Mouse (Mus musculus): ENCODE results near the gene Gbx1. TPM values are rescaled to one million over a fixed set of nuclear protein-coding genes. Genes with fewer than 3 reads are reported as not detected.

The Gbx1 gene
- total and polyA plus RNA-seq, 2 experiments from 2014 or later = not detected

DNA sequence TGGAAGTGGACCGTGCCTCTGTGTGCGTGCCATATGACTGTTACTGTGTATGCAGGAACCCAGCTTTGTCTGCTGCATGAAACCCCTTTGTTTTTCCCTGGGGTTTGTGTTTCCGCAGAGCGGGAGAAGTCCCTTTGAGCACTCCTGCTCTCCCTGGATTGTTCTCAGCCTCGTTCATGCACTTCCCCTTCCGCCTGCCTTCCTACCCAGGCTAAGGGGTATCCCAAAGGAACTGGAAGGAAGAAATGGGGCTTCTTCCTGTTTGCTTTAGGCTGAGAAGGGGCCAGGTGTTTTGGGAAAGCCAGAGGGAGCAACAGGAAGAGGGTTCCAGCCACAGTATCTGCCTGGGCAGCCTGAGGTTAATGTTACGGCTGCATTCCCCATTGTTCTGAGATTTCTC lies 71.4 kb downstream of the Gbx1 start:
- ATAC-seq (ENCODE audit: insufficient read depth, low read depth) (no peak), DNase-seq (ENCODE audit: low spot score) (no peak)
- Histone ChIP-seq H3K9me3 (replicated peaks; ENCODE audit: control insufficient read depth, low read length) (no peaks in the 10 kb centered on the region), H3K4me2 (ENCODE audit: low read depth, low read length) (peak overlapping the region; percentile 30; the same call in 1 of the 2 replicates), H3K9ac (replicated peaks; ENCODE audit: low read depth, low read length) (0 out of 2 replicates have a peak overlapping the region, but pooled peaks have one; percentile 20), H3K4me3 (ENCODE audit: low read depth, low read length) (no peak overlapping the region), H3K27ac (ENCODE audit: low read depth) (peak overlapping the region; percentile 73), H3K4me1 (ENCODE audit: control insufficient read depth, insufficient read depth) (peaks cover 15% of the 10 kb centered on the region), H3K36me3 (replicated peaks; ENCODE audit: control insufficient read depth, insufficient read depth, low read length) (0 out of 2 replicates have a peak, but pooled peaks cover 5% of the 10 kb centered on the region), H3K27me3 (ENCODE audit: control insufficient read depth, insufficient read depth, low read length) (no peaks in the 10 kb centered on the region)
- whole genome bisulfite sequencing = 63% methylated on average over 7 of the region's 7 CpGs
- TF ChIP-seq EP300 (IDR thresholded peaks at IDR 0.05; ENCODE audit: low read depth) (no peak), CTCF (IDR thresholded peaks at IDR 0.05; ENCODE audit: low read depth) (no peak)

DNA sequence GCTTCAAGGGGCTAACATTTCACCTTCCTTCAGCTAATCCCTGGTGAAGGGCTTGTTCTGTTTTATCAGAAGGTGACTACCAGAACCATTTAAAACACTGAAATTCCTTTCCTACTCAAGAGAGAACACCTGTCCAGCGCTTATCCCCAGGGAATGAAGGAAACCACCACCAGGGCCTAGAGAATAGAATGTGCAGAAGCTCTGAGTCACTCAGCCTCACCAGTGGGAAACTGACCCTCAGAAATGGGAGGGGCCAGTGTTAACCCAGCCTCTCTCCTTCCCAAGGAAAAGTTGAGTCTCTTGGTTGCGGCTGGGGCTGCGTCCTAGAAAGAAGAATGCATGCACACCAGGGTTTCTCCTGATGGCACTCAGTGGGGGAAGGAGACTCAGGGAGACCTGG lies 71.9 kb downstream of the Gbx1 start:
- no peak for DNase-seq (ENCODE audit: low spot score)
- Histone ChIP-seq H3K27ac (ENCODE audit: low read depth) (peak overlapping the region; percentile 73), H3K36me3 (replicated peaks; ENCODE audit: control insufficient read depth, insufficient read depth, low read length) (0 out of 2 replicates have a peak, but pooled peaks cover 5% of the 10 kb centered on the region), H3K9ac (replicated peaks; ENCODE audit: low read depth, low read length) (0 out of 2 replicates have a peak overlapping the region, but pooled peaks have one; percentile 20), H3K9me3 (replicated peaks; ENCODE audit: control insufficient read depth, low read length) (no peaks in the 10 kb centered on the region), H3K4me1 (ENCODE audit: control insufficient read depth, insufficient read depth) (peaks cover 15% of the 10 kb centered on the region), H3K27me3 (ENCODE audit: control insufficient read depth, insufficient read depth, low read length) (no peaks in the 10 kb centered on the region), H3K4me3 (ENCODE audit: low read depth, low read length) (no peak overlapping the region), H3K4me2 (ENCODE audit: low read depth, low read length) (peak overlapping the region; percentile 30; the same call in 1 of the 2 replicates)
- TF ChIP-seq EP300 (IDR thresholded peaks at IDR 0.05; ENCODE audit: low read depth) (no peak), CTCF (IDR thresholded peaks at IDR 0.05; ENCODE audit: low read depth) (no peak)
- 64% methylated on average over 3 of the region's 3 CpGs for WGBS
- ATAC-seq (ENCODE audit: insufficient read depth, low read depth) = no peak

DNA sequence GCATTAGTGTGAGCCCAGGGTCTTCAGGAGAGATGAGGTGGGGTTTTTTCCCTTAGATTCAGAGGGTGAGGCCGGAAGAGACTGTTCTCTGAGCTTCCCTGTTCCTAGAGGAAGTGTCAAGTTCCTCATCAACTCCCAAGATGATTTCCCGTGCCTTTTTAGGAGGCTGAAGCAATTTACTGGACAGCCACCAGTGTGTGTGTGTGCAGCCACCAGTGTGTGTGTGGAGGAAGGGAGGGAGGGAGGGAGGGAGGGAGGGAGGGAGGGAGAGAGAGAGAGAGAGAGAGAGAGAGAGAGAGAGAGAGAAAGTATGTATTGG lies 73.1 kb downstream of the Gbx1 start:
- Histone ChIP-seq H3K27me3 (ENCODE audit: control insufficient read depth, insufficient read depth, low read length) (no peaks in the 10 kb centered on the region), H3K9me3 (replicated peaks; ENCODE audit: control insufficient read depth, low read length) (no peaks in the 10 kb centered on the region), H3K27ac (ENCODE audit: low read depth) (peak overlapping the region; percentile 89; the same call in 1 of the 2 replicates), H3K4me1 (ENCODE audit: control insufficient read depth, insufficient read depth) (peaks cover 15% of the 10 kb centered on the region), H3K9ac (replicated peaks; ENCODE audit: low read depth, low read length) (no peak overlapping the region), H3K36me3 (replicated peaks; ENCODE audit: control insufficient read depth, insufficient read depth, low read length) (0 out of 2 replicates have a peak, but pooled peaks cover 5% of the 10 kb centered on the region), H3K4me3 (ENCODE audit: low read depth, low read length) (peak overlapping the region; percentile 81; the same call in 1 of the 2 replicates), H3K4me2 (ENCODE audit: low read depth, low read length) (peak overlapping the region; percentile 99)
- ATAC-seq (ENCODE audit: insufficient read depth, low read depth) = no peak
- DNase-seq (ENCODE audit: low spot score) = no peak
- 23% methylated on average over 2 of the region's 2 CpGs for WGBS
- TF ChIP-seq CTCF (IDR thresholded peaks at IDR 0.05; ENCODE audit: low read depth) (no peak), EP300 (IDR thresholded peaks at IDR 0.05; ENCODE audit: low read depth) (no peak)

DNA sequence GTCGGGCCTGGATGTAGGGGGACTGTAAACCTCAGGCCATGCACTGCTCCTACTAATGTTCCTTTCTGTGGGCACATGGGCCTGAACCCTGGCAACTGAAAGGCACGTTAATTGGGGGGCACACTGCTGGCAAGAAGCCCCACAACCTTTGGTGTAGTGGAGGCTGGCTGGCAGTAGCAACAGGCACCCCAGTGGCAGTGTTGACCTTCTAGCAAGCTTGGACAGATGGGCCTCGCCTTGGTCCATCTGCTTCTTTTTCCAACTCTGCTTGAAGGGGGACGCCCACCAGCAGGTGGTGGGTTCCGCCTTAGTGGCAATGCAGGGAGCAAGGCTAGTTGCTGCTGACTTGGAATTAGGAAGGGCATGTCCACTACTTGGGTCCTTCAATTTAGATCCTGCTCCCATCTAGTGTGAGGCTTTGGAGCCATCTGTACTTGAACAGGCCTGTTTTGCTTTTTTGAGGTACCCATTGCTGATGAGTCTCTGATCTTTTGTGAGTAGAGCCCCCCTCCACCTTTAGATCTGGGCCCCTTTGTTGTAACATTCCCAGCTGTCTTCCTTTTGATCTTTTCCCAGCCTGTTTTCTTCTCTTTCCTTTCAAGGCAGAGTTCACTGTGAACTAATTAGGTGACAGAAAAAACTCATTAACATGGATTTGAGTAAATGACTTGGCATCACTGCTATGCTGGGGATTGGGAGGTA lies 73.6 kb downstream of the Gbx1 start:
- WGBS = 38% methylated on average over 5 of the region's 5 CpGs
- no peak for DNase-seq (ENCODE audit: low spot score)
- Histone ChIP-seq H3K27ac (ENCODE audit: low read depth) (peak overlapping the region; percentile 89; the same call in 1 of the 2 replicates), H3K4me2 (ENCODE audit: low read depth, low read length) (peak overlapping the region; percentile 99), H3K9me3 (replicated peaks; ENCODE audit: control insufficient read depth, low read length) (no peaks in the 10 kb centered on the region), H3K27me3 (ENCODE audit: control insufficient read depth, insufficient read depth, low read length) (no peaks in the 10 kb centered on the region), H3K4me3 (ENCODE audit: low read depth, low read length) (peak overlapping the region; percentile 81), H3K4me1 (ENCODE audit: control insufficient read depth, insufficient read depth) (peaks cover 15% of the 10 kb centered on the region), H3K36me3 (replicated peaks; ENCODE audit: control insufficient read depth, insufficient read depth, low read length) (0 out of 2 replicates have a peak, but pooled peaks cover 5% of the 10 kb centered on the region), H3K9ac (replicated peaks; ENCODE audit: low read depth, low read length) (peak overlapping the region; percentile 81)
- TF ChIP-seq CTCF (IDR thresholded peaks at IDR 0.05; ENCODE audit: low read depth) (no peak), EP300 (IDR thresholded peaks at IDR 0.05; ENCODE audit: low read depth) (no peak)
- ATAC-seq (ENCODE audit: insufficient read depth, low read depth) = no peak

Other genes with a start within 250 kb of the Gbx1 start
- gene Kcnh2, start 175.6 kb downstream of the Gbx1 start, total RNA-seq (2014; rRNA removed; ENCODE audit: low replicate concordance) = 86.1 and 120 TPM in 2 replicates
- 29.4 and 32.1 TPM in 2 replicates for gene Kcnh2, start 175.6 kb downstream of the Gbx1 start, polyA plus RNA-seq (2015; fragmentation: Nextera tagmentation; extraction: Ambion mirVana)
- 50.9 and 52.1 TPM in 2 replicates for gene Nos3, start 162.4 kb downstream of the Gbx1 start, total RNA-seq (2014; rRNA removed; ENCODE audit: low replicate concordance)
- gene Nos3, start 162.4 kb downstream of the Gbx1 start, polyA plus RNA-seq (2015; fragmentation: Nextera tagmentation; extraction: Ambion mirVana) = 21.1 and 25.6 TPM in 2 replicates
- gene Atg9b, start 135.1 kb downstream of the Gbx1 start, total RNA-seq (2014; rRNA removed; ENCODE audit: low replicate concordance) = 0.15 and 0.66 TPM in 2 replicates
- 0.34 and 0.47 TPM in 2 replicates for gene Atg9b, start 135.1 kb downstream of the Gbx1 start, polyA plus RNA-seq (2015; fragmentation: Nextera tagmentation; extraction: Ambion mirVana)
- 141 and 159 TPM in 2 replicates for gene Abcb8, start 133.5 kb downstream of the Gbx1 start, total RNA-seq (2014; rRNA removed; ENCODE audit: low replicate concordance)
- 69.2 and 73.2 TPM in 2 replicates for gene Abcb8, start 133.5 kb downstream of the Gbx1 start, polyA plus RNA-seq (2015; fragmentation: Nextera tagmentation; extraction: Ambion mirVana)
- not detected in 2 replicates for gene Asic3, start 113.8 kb downstream of the Gbx1 start, total RNA-seq (2014; rRNA removed; ENCODE audit: low replicate concordance)
- gene Asic3, start 113.8 kb downstream of the Gbx1 start, polyA plus RNA-seq (2015; fragmentation: Nextera tagmentation; extraction: Ambion mirVana) = 0.08 and 0.10 TPM in 2 replicates
- 17.3 and 21.6 TPM in 2 replicates for gene Cdk5, start 103.7 kb downstream of the Gbx1 start, total RNA-seq (2014; rRNA removed; ENCODE audit: low replicate concordance)
- gene Cdk5, start 103.7 kb downstream of the Gbx1 start, polyA plus RNA-seq (2015; fragmentation: Nextera tagmentation; extraction: Ambion mirVana) = 30.9 and 32.2 TPM in 2 replicates
- 74.9 and 110 TPM in 2 replicates for gene Slc4a2, start 103.4 kb downstream of the Gbx1 start, total RNA-seq (2014; rRNA removed; ENCODE audit: low replicate concordance)
- gene Slc4a2, start 103.4 kb downstream of the Gbx1 start, polyA plus RNA-seq (2015; fragmentation: Nextera tagmentation; extraction: Ambion mirVana) = 20.8 and 21.5 TPM in 2 replicates
- gene Fastk, start 81.9 kb downstream of the Gbx1 start, total RNA-seq (2014; rRNA removed; ENCODE audit: low replicate concordance) = 368 and 470 TPM in 2 replicates
- gene Fastk, start 81.9 kb downstream of the Gbx1 start, polyA plus RNA-seq (2015; fragmentation: Nextera tagmentation; extraction: Ambion mirVana) = 219 and 223 TPM in 2 replicates
- 30.8 and 36.7 TPM in 2 replicates for gene Tmub1, start 79.3 kb downstream of the Gbx1 start, total RNA-seq (2014; rRNA removed; ENCODE audit: low replicate concordance)
- 16.5 and 17.3 TPM in 2 replicates for gene Tmub1, start 79.3 kb downstream of the Gbx1 start, polyA plus RNA-seq (2015; fragmentation: Nextera tagmentation; extraction: Ambion mirVana)
- gene Agap3, start 75.0 kb downstream of the Gbx1 start, total RNA-seq (2014; rRNA removed; ENCODE audit: low replicate concordance) = 39.3 and 40.6 TPM in 2 replicates
- gene Agap3, start 75.0 kb downstream of the Gbx1 start, polyA plus RNA-seq (2015; fragmentation: Nextera tagmentation; extraction: Ambion mirVana) = 15.6 and 18.3 TPM in 2 replicates
- gene Asb10, start 13.8 kb upstream of the Gbx1 start, total RNA-seq (2014; rRNA removed; ENCODE audit: low replicate concordance) = 34.4 and 44.0 TPM in 2 replicates
- gene Asb10, start 13.8 kb upstream of the Gbx1 start, polyA plus RNA-seq (2015; fragmentation: Nextera tagmentation; extraction: Ambion mirVana) = 20.8 and 24.3 TPM in 2 replicates
- gene 4931409K22Rik, start 29.6 kb upstream of the Gbx1 start, total RNA-seq (2014; rRNA removed; ENCODE audit: low replicate concordance) = not detected in 2 replicates
- gene 4931409K22Rik, start 29.6 kb upstream of the Gbx1 start, polyA plus RNA-seq (2015; fragmentation: Nextera tagmentation; extraction: Ambion mirVana) = not detected in 2 replicates
- gene Abcf2, start 50.3 kb upstream of the Gbx1 start, total RNA-seq (2014; rRNA removed; ENCODE audit: low replicate concordance) = 53.7 and 56.0 TPM in 2 replicates
- 46.0 and 49.6 TPM in 2 replicates for gene Abcf2, start 50.3 kb upstream of the Gbx1 start, polyA plus RNA-seq (2015; fragmentation: Nextera tagmentation; extraction: Ambion mirVana)
- 34.9 and 64.4 TPM in 2 replicates for gene Chpf2, start 59.5 kb upstream of the Gbx1 start, total RNA-seq (2014; rRNA removed; ENCODE audit: low replicate concordance)
- 10.5 and 13.2 TPM in 2 replicates for gene Chpf2, start 59.5 kb upstream of the Gbx1 start, polyA plus RNA-seq (2015; fragmentation: Nextera tagmentation; extraction: Ambion mirVana)
- 79.2 and 98.4 TPM in 2 replicates for gene Smarcd3, start 97.2 kb upstream of the Gbx1 start, total RNA-seq (2014; rRNA removed; ENCODE audit: low replicate concordance)
- 33.9 and 36.9 TPM in 2 replicates for gene Smarcd3, start 97.2 kb upstream of the Gbx1 start, polyA plus RNA-seq (2015; fragmentation: Nextera tagmentation; extraction: Ambion mirVana)
- gene Nub1, start 158.3 kb upstream of the Gbx1 start, total RNA-seq (2014; rRNA removed; ENCODE audit: low replicate concordance) = 20.4 and 25.6 TPM in 2 replicates
- gene Nub1, start 158.3 kb upstream of the Gbx1 start, polyA plus RNA-seq (2015; fragmentation: Nextera tagmentation; extraction: Ambion mirVana) = 19.5 and 21.3 TPM in 2 replicates
- 3.4 and 5.1 TPM in 2 replicates for gene Wdr86, start 203.5 kb upstream of the Gbx1 start, total RNA-seq (2014; rRNA removed; ENCODE audit: low replicate concordance)
- gene Wdr86, start 203.5 kb upstream of the Gbx1 start, polyA plus RNA-seq (2015; fragmentation: Nextera tagmentation; extraction: Ambion mirVana) = 2.7 and 2.8 TPM in 2 replicates
- not detected in 2 replicates for gene Crygn, start 230.8 kb upstream of the Gbx1 start, total RNA-seq (2014; rRNA removed; ENCODE audit: low replicate concordance)
- 3.5 and 3.9 TPM in 2 replicates for gene Crygn, start 230.8 kb upstream of the Gbx1 start, polyA plus RNA-seq (2015; fragmentation: Nextera tagmentation; extraction: Ambion mirVana)